Mouse (Mus musculus) brain, embryonic 18.5 days (tissue): ENCODE data around the gene Rnf227.

Source experiments
- DNase-seq: peaks from one replicate; pipeline ENCODE4 v3.0.0-alpha.2; 2012; ENCODE audit warnings: low read depth, low spot score

Gene Rnf227

GRCm38 (mm10) chr11:69370817-69371215, 30.6 kb downstream of the Rnf227 start:
- DNase-seq = no peak

DNA sequence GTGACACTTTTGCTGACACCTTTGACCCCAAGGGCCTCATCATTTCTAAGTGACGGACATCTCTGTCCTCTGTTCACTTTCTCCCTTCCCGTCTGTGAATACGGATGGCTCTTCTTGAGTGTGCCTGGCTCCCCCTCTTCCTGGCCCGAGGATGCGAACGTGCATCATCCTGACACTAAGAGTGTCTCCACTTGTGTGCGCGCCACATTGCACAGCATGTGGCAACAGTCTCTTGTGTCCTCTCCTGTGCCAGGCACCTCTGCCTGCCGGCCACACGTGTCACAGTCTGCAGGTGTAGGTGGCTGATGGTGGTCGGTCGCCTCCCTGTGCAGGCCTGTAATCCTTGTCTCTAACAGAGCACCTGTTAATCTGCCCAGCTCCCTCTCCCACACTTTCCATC, 31.3 kb downstream of the Rnf227 start:
- no peak for DNase-seq

- DNase-seq = no peak
Measured at GRCm38 (mm10) chr11:69372056-69372779, 32.0 kb downstream of the Rnf227 start.

- DNase-seq = no peak
Measured at GRCm38 (mm10) chr11:69372780-69373170, 32.5 kb downstream of the Rnf227 start.

GRCm38 (mm10) chr11:69373223-69373965, 33.1 kb downstream of the Rnf227 start:
- DNase-seq = no peak

DNA sequence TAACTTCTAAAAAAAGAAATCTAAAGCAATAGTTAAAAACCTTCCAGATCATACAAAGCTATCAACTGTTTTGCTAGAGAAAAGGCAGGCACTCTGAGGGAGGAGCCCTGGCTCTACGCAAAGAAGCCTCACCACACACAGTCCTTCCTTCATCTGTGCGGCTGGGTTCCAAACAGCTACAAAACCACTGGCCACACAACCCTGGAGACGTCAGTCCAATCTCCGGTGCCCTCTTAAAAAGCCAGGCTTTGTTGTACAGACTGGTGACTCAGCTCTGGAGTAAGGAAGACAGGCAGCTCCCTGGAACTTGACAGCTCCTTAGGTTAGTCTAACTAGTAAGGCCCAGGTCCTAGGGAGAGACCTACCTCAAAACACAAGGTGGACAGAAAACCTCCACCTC, 35.4 kb downstream of the Rnf227 start:
- no peak for DNase-seq

GRCm38 (mm10) chr11:69377766-69378165, 37.5 kb downstream of the Rnf227 start:
- DNase-seq = no peak

DNA sequence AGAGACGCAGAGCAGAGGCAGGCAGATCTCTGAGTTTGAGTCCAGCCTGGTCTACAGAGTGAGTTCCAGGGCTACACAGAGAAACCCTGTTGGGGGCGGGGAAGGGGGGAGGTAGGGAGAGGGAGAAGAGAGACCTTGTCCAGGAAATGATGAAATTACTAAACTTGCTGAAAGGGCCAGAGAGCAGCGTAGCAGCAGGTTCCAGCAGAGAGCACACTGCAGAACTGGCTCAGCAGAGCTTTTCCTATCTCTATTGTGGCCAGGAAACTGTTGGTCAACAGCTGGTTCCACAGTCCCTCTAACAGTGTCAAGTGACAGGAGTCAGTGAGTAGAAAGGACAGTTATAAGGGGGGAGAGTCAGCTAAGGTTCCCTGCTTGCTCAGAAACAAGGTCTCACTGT, 39.3 kb downstream of the Rnf227 start:
- no peak for DNase-seq

GRCm38 (mm10) chr11:69381356-69381755, 41.1 kb downstream of the Rnf227 start:
- DNase-seq = no peak

GRCm38 (mm10) chr11:69382478-69383105, 42.3 kb downstream of the Rnf227 start:
- DNase-seq = no peak

DNA sequence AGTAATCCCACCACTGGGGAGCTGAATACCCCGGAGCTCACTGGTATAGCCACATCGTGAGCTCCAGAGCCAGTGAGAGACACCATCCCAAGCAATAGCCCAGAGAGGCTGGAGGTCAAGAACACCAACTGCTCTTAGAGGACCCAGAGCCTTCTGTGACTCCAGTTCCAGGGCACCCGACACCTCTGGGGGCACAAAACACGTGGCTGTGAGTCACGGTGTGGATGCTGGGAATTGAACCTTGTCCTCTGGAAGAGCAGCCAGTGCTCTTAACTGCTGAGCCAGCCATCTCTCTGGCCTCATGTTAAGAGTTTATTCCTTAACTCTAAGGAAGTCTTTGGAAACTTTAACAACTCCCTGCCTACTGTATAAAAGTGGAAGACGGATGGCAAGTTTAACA, 44.7 kb downstream of the Rnf227 start:
- DNase-seq = no peak

- no peak for DNase-seq
Measured at GRCm38 (mm10) chr11:69386758-69387157, 46.5 kb downstream of the Rnf227 start.

GRCm38 (mm10) chr11:69388680-69389079, 48.4 kb downstream of the Rnf227 start:
- DNase-seq = no peak

GRCm38 (mm10) chr11:69389531-69390399, 49.5 kb downstream of the Rnf227 start:
- DNase-seq = no peak

DNA sequence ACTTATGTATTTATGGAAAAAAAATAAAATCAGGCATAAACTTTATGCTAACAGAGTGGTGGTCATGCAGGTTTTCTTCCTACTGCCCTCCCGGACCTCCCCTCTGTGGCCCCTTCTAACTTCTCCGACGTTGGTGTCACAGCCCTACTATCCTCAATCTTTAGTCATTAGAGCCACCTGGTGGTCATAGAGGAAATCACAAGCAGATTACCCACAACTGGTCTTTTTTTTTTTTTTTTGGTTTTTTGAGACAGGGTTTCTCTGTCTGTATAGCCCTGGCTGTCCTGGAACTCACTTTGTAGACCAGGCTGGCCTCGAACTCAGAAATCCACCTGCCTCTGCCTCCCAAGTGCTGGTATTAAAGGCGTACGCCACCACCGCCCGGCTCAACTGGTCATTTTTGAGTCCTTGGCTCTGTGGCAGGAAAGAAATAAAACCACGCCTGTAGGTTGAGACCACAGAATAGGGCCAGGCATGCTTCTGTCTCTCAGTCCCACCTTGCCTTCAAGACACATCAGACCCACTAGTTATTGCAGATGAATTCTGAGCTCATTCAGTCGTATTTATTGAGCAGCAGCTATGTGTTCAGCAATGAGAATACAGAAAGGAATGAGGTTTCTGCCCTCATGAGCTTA, 50.3 kb downstream of the Rnf227 start:
- no peak for DNase-seq
